Mouse (Mus musculus) hindbrain, embryonic 15.5 days (tissue): Measurements from ENCODE around the gene Emp3. TPM values are rescaled to one million over a fixed set of nuclear protein-coding genes. Genes with fewer than 3 reads are reported as not detected.
"Not testable (repeated sequence)": the region's sequence is repeated elsewhere in the genome, so short reads cannot be mapped to it uniquely, and the experiment has no call there.

Experiments used
- ATAC-seq: fragments of 200-750 bp; cut with Nextera tagmentation; 2 replicates; pipeline ENCODE4 v1.8.0; 2017; ENCODE audit warnings: low read depth, moderate number of reproducible peaks, moderate TSS enrichment; ENCODE audit not compliant: low FRiP score
- H3K27ac ChIP-seq: fragments of 300-500 bp; sonication (generic); replicated peaks from 2 replicates; pipeline ENCODE4 v1.5.1; 2015; ENCODE audit warnings: mild to moderate bottlenecking, inconsistent platforms
- H3K27me3 ChIP-seq: fragments of 300-500 bp; sonication (generic); 2 replicates; pipeline ENCODE4 v1.6.1; 2015; ENCODE audit warnings: control low read depth, inconsistent platforms
- H3K36me3 ChIP-seq: fragments of 300-500 bp; sonication (generic); 2 replicates; pipeline ENCODE4 v1.6.1; 2015; ENCODE audit warnings: control low read depth, inconsistent platforms
- H3K4me1 ChIP-seq: fragments of 300-500 bp; sonication (generic); replicated peaks from 2 replicates; pipeline ENCODE4 v1.6.1; 2015; ENCODE audit warnings: control low read depth, inconsistent platforms
- H3K4me2 ChIP-seq: fragments of 300-500 bp; sonication (generic); 2 replicates; pipeline ENCODE4 v1.6.1; 2015; ENCODE audit warnings: moderate library complexity, mild to moderate bottlenecking, inconsistent platforms
- H3K4me3 ChIP-seq: fragments of 300-500 bp; sonication (generic); 2 replicates; pipeline ENCODE4 v1.5.1; 2015; ENCODE audit warnings: mild to moderate bottlenecking, inconsistent platforms
- H3K9ac ChIP-seq: fragments of 300-500 bp; sonication (generic); 2 replicates; pipeline ENCODE4 v1.6.1; 2015; ENCODE audit warnings: inconsistent platforms
- H3K9me3 ChIP-seq: fragments of 300-500 bp; sonication (generic); 2 replicates; pipeline ENCODE4 v1.6.1; 2016; ENCODE audit warnings: control low read depth, inconsistent platforms
- WGBS: fragments of 180-500 bp; shearing (Covaris S2); methylation state at CpG from one replicate; pipeline ENCODE4 v1.1.7; 2015; 5-methylcytosine and 5-hydroxymethylcytosine counted together
- polyA plus RNA-seq: library from polyadenylated mRNA; unstranded; fragments of >200 nt; fragmentation: Nextera tagmentation; extraction: Ambion mirVana; gene quantifications from 2 replicates; pipeline ENCODE4 v1.2.1, GENCODE M21; 2015

Emp3 gene
- polyA plus RNA-seq, 1 experiment from 2014 or later = 34.1 TPM

DNA sequence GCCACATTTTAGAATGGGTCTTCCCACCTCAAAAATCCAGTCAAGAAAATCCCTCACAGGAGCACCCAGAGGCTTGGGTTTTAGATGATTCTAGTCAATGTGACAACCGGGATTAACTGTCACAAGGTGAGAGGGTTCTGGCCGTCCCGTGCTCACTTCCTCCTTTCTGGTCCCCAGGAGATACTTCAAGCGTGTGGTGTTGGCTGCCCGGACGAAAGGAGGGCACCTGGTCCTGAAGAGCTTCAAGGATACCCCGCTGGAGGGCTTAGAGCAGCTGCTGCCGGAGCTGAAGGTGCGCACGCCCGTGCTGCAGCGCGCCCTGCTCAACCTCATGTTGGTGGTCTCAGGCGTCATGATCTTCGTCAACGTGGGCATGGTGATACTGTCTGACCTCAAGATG is 12.1 kb downstream of the Emp3 start:
- ATAC-seq = no peak
- H3K9me3 ChIP-seq = no peaks in the 10 kb centered on the region
- WGBS = 96% methylated on average over 16 of the region's 16 CpGs

DNA sequence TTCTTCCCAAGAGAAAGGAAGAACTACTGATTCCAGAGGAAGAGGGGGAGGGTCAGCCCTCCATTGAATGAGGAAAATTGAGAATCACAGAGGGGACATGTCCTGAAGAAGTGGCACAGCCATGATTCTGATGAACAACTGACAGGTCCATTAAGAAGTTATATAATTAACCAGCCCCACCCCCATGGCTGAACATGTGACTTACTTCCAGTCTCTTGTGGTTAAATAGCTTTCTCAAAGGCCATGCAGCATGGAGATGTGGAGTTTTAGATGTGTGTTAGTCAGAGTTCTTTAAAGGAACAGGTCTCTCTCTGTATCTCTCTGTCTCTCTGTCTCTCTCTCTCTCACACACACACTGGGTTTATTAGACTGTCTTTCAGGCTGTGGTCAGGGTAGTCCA is 12.8 kb downstream of the Emp3 start:
- H3K9me3 ChIP-seq = no peaks in the 10 kb centered on the region
- H3K4me1 ChIP-seq = no peaks in the 10 kb centered on the region
- H3K36me3 ChIP-seq = peaks cover 16% of the 10 kb centered on the region; the same call in 1 of the 2 replicates
- no peak for ATAC-seq
- H3K27ac ChIP-seq = no peak overlapping the region
- no peak overlapping the region for H3K9ac ChIP-seq
- no peak overlapping the region for H3K4me3 ChIP-seq
- no peak overlapping the region for H3K4me2 ChIP-seq
- H3K27me3 ChIP-seq = no peaks in the 10 kb centered on the region

More for the DNA sequence above, 12.1 kb downstream of the Emp3 start:
- Histone ChIP-seq H3K27me3 (no peaks in the 10 kb centered on the region), H3K36me3 (peaks cover 16% of the 10 kb centered on the region; the same call in 1 of the 2 replicates), H3K4me3 (no peak overlapping the region), H3K27ac (no peak overlapping the region), H3K4me1 (no peaks in the 10 kb centered on the region), H3K9ac (no peak overlapping the region), H3K4me2 (no peak overlapping the region)

DNA sequence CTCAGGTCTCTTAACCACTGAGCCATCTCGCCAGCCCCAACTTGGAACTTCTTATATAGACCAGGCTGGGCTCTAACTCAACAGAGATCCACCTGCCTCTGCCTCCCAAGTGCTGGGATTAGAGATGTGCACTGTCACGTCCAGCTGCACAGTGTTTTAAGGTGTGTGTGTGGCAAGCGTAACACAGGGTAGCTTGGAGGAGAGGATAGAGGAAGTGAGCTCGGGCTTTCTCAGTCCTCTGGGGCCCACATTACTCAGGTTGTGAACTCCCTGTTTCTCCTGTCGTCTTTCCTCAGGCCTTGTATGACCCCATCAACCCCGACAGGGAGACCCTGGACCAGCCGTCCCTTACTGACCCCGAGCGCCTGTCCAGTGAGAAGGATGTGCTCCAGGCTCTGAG is 14.6 kb downstream of the Emp3 start:
- 94% methylated on average over 9 of the region's 9 CpGs for WGBS
- H3K27ac ChIP-seq = no peak overlapping the region
- H3K9ac ChIP-seq = no peak overlapping the region
- no peaks in the 10 kb centered on the region for H3K9me3 ChIP-seq
- peaks cover 16% of the 10 kb centered on the region; the same call in 1 of the 2 replicates for H3K36me3 ChIP-seq
- no peak for ATAC-seq
- no peak overlapping the region for H3K4me2 ChIP-seq
- H3K27me3 ChIP-seq = no peaks in the 10 kb centered on the region
- no peak overlapping the region for H3K4me3 ChIP-seq
- H3K4me1 ChIP-seq = no peaks in the 10 kb centered on the region

DNA sequence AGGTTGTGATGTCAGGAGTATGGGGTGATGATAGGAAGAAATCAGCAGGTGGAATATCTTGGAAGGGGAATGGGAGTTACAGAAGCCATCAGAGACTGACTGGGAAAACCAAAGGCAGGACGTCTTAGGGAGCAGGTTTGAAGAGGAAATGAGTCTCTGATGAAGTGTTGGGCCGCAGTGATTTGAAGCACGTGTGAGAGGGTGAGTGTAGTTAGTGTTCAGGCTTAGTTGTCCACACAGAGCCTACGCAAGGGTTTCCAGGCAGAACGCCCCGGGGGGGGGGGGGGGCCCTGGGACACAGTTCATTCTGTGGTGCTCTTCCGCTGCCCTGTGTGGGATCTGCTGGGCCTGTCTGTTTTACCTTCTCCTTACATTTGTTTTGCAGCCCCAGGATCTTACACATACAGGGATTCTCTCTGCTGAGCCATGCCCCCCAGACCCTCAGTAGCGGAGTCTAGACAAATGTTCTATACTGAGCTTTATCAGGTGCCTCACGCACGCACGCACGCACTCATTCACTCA is 18.7 kb downstream of the Emp3 start:
- Histone ChIP-seq H3K27me3 (no peaks in the 10 kb centered on the region), H3K4me3 (no peak overlapping the region), H3K4me1 (peaks cover 6% of the 10 kb centered on the region), H3K27ac (no peak overlapping the region), H3K9me3 (no peaks in the 10 kb centered on the region), H3K9ac (no peak overlapping the region), H3K4me2 (no peak overlapping the region), H3K36me3 (no peaks in the 10 kb centered on the region)
- 83% methylated on average over 12 of the region's 12 CpGs for WGBS
- no peak for ATAC-seq

DNA sequence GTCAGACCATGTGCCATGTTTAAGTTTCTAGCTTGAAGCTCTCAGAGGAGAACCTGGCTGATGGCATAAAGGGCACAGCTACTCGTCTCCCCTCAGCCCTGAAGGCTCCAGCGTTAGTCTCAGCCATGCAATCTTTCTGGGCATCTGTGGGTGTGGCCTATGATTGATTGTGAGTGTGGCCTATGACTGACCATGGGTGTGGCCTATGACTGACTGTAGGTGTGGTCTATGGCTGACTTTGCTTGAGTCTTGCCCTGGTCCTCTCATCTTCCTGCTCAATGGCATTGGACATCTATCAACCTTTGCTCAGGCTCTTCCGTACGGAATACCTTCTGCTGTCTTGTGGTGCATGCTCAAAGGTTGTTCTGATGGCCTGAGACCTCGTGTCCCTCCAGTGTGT is 19.6 kb downstream of the Emp3 start:
- WGBS = 57% methylated on average over 5 of the region's 5 CpGs
- ATAC-seq = no peak
- no peak overlapping the region for H3K27ac ChIP-seq
- no peak overlapping the region for H3K4me2 ChIP-seq
- no peak overlapping the region for H3K4me3 ChIP-seq
- no peak overlapping the region for H3K9ac ChIP-seq
- H3K27me3 ChIP-seq = no peaks in the 10 kb centered on the region
- H3K9me3 ChIP-seq = no peaks in the 10 kb centered on the region
- no peaks in the 10 kb centered on the region for H3K36me3 ChIP-seq
- peaks cover 11% of the 10 kb centered on the region for H3K4me1 ChIP-seq

DNA sequence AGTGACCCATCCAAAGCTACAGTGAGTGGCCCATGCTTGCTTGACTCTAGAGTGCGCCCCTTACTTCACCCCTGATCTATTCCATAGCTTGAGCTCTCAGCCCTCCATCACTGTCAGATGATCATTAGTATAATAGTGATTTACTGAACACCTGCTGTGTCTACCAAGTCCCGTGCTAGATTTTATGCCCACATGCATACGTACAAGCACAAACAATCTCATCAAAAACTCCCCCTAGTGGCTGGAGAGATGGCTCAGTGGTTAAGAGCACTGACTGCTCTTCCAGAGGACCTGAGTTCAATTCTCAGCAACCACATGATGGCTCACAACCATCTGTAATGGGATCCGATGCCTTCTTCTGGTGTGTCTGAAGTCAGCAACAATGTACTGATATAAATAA is 23.1 kb downstream of the Emp3 start:
- not testable (repeated sequence) for H3K36me3 ChIP-seq, H3K9ac ChIP-seq, H3K27me3 ChIP-seq, ATAC-seq, H3K9me3 ChIP-seq
- Histone ChIP-seq H3K4me3 (peak overlapping the region; percentile 53; the same call in 1 of the 2 replicates), H3K27ac (0 out of 2 replicates have a peak overlapping the region, but pooled peaks have one; percentile 82), H3K4me1 (peaks cover 15% of the 10 kb centered on the region), H3K4me2 (peak overlapping the region; percentile 90)
- WGBS = 50% methylated on average over 4 of the region's 4 CpGs

DNA sequence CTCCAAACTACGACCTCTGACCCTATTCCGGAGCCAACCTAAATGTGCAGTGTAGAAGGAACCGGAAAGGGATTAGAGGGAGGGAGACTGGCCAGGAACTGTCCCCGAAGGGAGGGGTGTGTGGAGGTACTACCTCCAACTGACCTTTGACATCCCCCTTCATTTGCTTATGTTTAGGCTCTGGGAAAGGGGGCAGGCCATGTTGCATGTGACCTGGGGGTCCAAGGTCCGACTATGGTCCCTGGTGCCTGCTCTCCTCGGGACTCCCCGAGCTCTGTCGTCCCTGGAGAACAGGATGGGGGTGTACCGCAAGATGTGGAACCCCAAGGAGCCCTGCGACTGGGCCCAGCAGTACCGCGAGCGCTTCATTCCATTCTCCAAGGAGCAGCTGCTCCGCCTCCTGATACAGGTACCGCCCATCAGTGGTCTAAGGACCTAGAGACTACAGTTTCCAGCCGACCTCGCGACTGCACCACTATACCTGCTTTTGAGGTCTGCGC is 23.9 kb downstream of the Emp3 start:
- H3K27me3 ChIP-seq = no peaks in the 10 kb centered on the region
- peak; percentile 65 for ATAC-seq
- peak overlapping the region; percentile 82 for H3K27ac ChIP-seq
- 1% methylated on average over 19 of the region's 19 CpGs for WGBS
- no peaks in the 10 kb centered on the region for H3K9me3 ChIP-seq
- peaks cover 15% of the 10 kb centered on the region for H3K4me1 ChIP-seq
- peak overlapping the region; percentile 53 for H3K4me3 ChIP-seq
- peak overlapping the region; percentile 90 for H3K4me2 ChIP-seq
- peak overlapping the region; percentile 62 for H3K9ac ChIP-seq
- no peaks in the 10 kb centered on the region for H3K36me3 ChIP-seq

DNA sequence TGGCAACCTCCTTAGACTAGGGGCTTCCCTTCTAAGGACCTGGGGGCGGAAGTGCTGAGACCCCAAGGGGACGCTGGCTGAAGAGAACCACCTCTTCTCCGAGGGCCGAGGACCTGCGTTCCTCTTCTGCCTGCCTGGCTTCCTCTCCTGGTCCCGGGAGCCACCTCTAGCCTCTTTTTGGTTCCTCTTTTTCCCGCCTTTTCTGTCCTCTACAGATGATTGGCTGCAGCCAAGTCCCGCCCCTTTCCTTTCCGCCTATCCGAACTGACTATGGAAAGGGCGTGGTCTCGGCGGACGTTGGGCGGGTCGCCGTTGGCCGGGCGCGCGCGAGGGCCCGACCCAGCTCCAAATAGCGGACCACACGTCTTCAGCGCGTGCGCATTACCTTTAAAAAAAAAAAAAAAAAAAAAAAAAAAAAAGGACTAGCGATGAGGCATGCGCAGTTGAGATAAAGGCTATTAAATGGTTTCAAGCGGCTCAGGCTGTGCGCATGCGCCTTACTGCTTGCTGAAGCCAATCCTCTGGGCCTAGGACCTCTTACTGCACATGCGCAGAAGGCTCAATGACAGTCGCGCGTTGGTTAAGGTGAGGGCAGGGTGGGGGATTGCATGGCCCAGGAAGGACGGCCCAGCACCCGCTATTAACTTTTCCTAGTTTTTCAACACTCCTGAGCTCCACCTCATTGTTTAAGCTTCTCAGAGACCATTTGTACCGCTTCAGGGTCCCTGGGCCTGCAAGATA is 24.5 kb downstream of the Emp3 start, which contains the start of the genes Syngr4 and Tmem143:
TSS of gene Syngr4 (minus strand) at position 198 of the 741 bp plus-strand sequence.
TSS of gene Tmem143 (plus strand) at position 425 of the 741 bp plus-strand sequence.
- Histone ChIP-seq H3K27ac (peak within 1 kb of the TSS; percentile 82), H3K27me3 (no peaks in the 10 kb centered on the region), H3K9me3 (no peaks in the 10 kb centered on the region), H3K4me3 (peak within 1 kb of the TSS; percentile 53), H3K36me3 (no peaks in the 10 kb centered on the region), H3K4me2 (peak within 1 kb of the TSS; percentile 90), H3K9ac (peak within 1 kb of the TSS; percentile 62), H3K4me1 (peaks cover 15% of the 10 kb centered on the region)
- ATAC-seq = peak; percentile 93
- whole genome bisulfite sequencing = 1% methylated on average over 40 of the region's 40 CpGs

DNA sequence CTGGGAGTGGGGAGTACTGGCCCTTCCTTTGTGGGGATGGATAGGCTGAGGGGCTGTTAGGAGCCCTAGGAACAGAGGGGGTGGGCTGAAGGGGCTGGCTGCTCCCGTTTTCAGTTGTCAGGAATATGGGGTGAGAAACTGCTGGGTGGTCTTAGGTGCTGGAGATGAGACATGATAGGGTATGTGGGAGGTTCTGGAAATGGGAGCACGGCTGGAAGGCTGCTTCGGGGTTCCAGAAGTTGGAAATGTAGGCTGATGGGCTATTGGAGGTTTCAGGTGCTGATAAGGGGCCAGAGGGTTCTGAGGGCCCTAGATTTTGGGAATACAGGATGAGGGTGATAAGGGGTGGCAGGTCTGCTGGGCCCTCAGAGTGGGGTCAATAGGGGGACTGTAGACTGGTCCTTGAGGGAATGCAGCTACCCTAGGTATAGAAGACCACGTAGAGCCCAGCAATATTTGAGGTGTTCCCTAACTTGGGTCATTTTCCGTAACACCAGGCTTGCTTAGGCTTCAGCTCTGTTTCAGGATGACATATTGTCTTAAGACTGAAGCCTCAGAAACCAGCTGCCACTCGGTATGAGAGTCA is 25.2 kb downstream of the Emp3 start:
- Histone ChIP-seq H3K27me3 (no peaks in the 10 kb centered on the region), H3K9me3 (no peaks in the 10 kb centered on the region), H3K9ac (no peak overlapping the region), H3K4me3 (peak overlapping the region; percentile 53), H3K27ac (no peak overlapping the region), H3K36me3 (no peaks in the 10 kb centered on the region), H3K4me2 (peak overlapping the region; percentile 90), H3K4me1 (peaks cover 15% of the 10 kb centered on the region)
- 75% methylated on average over 6 of the region's 6 CpGs for WGBS
- peak; percentile 39; the same call in 1 of the 2 replicates for ATAC-seq

DNA sequence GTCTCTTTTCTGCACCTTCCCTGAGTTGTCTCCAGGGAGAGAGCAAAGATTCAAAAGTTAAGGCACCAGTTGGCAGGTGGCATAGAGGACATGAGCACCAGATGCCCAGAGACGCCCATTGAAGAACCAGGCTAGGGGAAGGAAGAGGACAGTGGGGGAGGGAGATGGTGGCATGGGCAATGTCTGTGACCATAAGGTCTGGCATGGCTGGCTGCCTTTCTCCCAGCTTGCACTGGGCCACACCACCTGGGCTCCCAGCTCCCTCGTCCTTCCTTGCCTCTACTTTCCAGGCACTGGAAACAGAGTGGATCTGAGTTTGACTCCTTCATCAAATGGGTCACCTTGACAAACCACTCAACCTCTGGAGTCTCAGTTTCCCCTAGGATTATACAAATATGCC is 28.6 kb downstream of the Emp3 start:
- no peak for ATAC-seq
- Histone ChIP-seq H3K27me3 (no peaks in the 10 kb centered on the region), H3K27ac (no peak overlapping the region), H3K4me3 (no peak overlapping the region), H3K36me3 (no peaks in the 10 kb centered on the region), H3K4me2 (no peak overlapping the region), H3K9me3 (no peaks in the 10 kb centered on the region), H3K9ac (no peak overlapping the region), H3K4me1 (peaks cover 10% of the 10 kb centered on the region)
- WGBS = 84% methylated on average over 2 of the region's 2 CpGs

DNA sequence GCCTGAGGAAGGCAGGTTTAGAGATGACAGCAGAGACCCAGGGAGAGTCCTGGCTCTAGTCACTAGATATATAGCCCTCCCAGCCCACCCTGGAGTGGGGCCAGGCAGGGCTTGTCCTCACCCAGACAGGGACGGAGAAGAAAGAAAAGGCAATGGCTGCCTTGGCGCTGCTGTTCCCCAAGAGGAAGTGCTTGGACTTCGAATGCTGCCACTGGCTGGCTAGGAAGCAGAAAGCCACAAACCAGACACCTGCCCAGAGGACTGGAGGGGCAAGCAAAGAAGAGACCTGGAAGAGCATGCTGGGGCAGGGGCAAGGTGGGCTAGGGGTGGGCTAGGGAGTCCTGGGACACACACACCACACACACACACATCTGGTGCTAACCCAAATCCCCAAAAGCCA is 34.0 kb downstream of the Emp3 start:
- 64% methylated on average over 3 of the region's 3 CpGs for WGBS
- Histone ChIP-seq H3K4me1 (no peaks in the 10 kb centered on the region), H3K27ac (no peak overlapping the region), H3K9me3 (no peaks in the 10 kb centered on the region), H3K4me3 (no peak overlapping the region), H3K27me3 (no peaks in the 10 kb centered on the region), H3K4me2 (no peak overlapping the region), H3K9ac (no peak overlapping the region), H3K36me3 (peaks cover 28% of the 10 kb centered on the region)
- no peak for ATAC-seq

DNA sequence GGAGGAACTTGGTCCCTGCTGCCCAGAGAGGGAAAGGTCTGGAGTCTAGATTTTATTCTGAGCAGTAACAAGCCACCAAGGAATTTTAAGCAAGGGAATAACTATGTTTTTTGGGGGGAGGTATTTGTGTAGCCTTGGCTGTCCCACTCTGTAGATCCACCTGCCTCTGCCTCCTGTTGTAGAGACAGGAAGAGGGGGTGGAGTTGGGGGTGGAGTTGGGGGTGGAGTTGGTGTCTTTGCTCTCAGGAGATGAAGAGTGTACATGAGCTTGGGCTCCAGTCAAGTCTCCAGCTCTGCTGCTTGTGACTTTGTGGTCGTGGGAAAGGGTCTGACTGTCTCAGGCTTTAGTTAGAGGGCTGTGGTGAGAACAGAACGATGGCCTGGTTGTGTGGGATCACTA is 40.2 kb downstream of the Emp3 start:
- H3K4me3 ChIP-seq = no peak overlapping the region
- H3K4me2 ChIP-seq = no peak overlapping the region
- 94% methylated on average over 2 of the region's 2 CpGs for WGBS
- H3K9ac ChIP-seq = no peak overlapping the region
- H3K27me3 ChIP-seq = no peaks in the 10 kb centered on the region
- H3K27ac ChIP-seq = no peak overlapping the region
- no peak for ATAC-seq
- H3K9me3 ChIP-seq = no peaks in the 10 kb centered on the region
- peaks cover 86% of the 10 kb centered on the region for H3K36me3 ChIP-seq
- H3K4me1 ChIP-seq = no peaks in the 10 kb centered on the region
